Mouse (Mus musculus) cortical plate, adult 2 months (tissue): ENCODE measurements at regions not wholly inside any gene's neighbourhood (a gene's known extent, or its start where the extent isn't known, plus 50 kb on each side); places are given as distances from the start of the nearest gene placed in this dataset.

Experiments
- CTCF ChIP-seq: fragments of 200-500 bp; IDR thresholded peaks from 2 replicates; pipeline ENCODE4 v1.5.1; 2011; ENCODE audit warnings: mild to moderate bottlenecking, control low read depth, low read length; ENCODE audit not compliant: insufficient read depth; ENCODE audit errors: extremely low read depth
- POLR2A ChIP-seq: fragments of 200-500 bp; IDR thresholded peaks from 2 replicates; pipeline ENCODE4 v1.6.1; 2011; ENCODE audit warnings: mild to moderate bottlenecking, low read length, control low read depth; ENCODE audit not compliant: insufficient read depth; ENCODE audit errors: extremely low read depth

- TF ChIP-seq POLR2A (no peak), CTCF (no peak)
These were observed 173.1 kb downstream of the Ptger3 start for GRCm38 (mm10) chr3:157739628-157740294.
